Mouse (Mus musculus) retina, embryonic 14.5 days (tissue): Measurements from ENCODE around the gene Slc25a13.

Experiments
- DNase-seq: peaks from one replicate; pipeline ENCODE4 v3.0.0-alpha.2; 2015; ENCODE audit warnings: low spot score

Gene Slc25a13

DNA sequence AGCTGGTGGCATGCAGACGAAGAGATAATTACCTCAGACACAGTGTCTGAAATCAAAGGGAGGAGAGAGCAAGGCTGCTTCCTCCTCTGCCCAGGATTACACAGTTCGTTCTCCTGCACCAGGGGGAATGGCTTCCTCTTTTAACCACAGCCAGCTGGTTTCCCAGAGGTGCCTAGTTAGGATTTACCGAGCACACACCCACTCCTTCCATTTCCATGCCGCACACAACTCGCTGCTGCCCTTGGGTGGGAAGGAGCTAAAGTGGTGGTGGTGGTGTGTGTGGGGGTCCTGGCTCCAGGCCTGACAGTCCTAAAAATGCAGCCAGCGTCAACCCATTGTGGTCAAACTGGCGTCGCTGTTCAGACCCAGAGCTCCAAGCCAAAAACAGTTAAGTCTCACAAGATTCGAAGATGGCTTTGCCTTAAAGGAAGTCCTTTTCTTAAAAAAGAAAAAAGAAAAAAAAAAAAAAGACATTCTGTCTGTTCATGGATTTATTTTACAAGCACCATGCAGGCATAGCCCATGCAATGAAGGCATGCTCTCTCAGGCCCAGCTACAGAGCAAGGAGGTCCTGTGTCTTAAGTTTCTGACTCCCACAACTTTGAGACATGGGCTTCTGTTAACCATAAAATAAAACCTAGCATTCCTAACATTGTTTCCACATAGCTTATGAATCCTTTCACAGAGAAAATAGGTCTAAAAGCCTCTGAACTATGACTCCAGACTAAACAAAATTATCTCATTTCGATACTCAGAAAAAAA lies 104.0 kb downstream of the Slc25a13 start:
- DNase-seq: no peak

DNA sequence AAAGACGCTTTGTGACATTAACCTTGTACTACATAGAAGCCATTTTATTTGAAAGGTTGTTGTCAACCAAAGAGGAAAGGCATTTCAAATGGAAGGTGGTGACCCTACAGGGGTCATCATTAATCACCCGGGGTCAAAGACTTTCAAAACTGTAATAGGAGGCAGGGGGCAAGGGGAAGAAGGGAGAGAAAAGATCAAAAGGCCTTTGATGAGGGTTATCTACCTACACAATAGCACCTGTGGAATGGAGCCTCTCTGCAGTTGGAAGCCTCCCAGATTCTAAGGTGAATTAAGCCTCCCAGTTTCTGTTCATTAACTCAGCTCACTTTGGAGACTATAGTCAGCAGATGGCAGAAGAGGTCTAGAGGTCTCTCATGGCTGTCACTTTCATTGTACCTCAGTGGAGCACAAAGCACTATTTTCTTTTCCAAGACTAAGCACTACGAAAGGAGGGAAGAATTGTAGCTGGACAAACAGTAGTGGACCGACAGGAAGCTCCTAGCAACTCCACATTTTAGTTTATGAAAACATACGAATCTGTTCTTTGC lies 109.5 kb downstream of the Slc25a13 start:
- peak; percentile 24 for DNase-seq

DNA sequence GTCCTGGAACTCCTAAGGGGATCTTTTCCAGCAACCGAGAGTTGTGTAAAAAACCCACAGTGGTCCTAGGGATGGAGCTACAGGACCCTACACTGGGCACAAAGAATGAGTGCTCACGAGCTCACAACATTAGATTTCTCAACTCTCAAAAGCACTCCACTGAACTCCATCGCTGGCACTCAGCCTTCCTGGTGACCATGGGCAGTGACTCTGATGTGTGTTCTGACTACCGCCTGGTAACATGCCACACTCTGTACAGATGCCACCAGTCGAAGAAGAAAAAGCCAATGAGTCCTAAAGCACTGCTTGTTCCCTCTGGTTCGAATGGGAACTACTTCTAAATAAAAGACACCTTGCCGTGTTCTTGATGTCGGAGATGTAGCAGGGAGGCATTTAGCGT lies 111.4 kb downstream of the Slc25a13 start:
- DNase-seq: no peak

DNA sequence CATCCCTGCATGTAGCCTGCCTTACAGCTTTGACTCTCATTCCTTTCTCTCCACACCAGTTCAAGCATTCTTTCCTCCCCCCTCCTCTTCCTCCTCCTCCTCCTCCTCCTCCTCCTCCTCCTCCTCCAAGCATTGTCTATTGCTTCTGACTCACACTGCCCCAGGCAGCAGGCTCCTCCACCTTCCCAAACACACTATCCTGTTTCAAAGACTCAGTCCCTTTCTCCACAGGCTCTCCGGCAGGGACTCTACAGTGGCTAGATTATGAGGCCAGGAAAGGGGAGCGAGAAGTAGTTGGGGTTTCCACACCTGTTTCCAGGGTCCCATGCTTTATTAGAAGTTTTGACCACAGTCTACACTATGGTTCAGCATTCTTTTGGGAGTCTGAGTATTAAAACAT lies 113.5 kb downstream of the Slc25a13 start:
- DNase-seq: no peak

DNA sequence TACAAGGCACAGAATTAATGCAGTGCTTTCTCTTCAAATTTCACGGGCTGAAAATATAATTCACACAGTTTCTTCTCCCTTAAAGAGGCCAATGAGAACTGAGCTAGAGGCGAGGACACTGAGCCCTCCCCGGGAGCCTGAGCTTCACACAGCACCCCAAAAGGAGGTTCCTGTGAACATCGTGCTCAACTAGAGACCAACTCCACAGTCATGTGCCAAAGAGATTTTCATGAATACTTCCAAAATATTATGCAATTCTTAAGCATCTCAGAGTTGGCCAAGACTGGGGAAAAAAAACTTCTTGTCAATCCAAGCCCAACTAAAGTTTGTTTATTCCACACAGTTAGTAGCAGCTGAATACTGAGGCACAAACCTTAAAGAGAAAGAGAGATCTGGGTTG lies 115.4 kb downstream of the Slc25a13 start:
- no peak for DNase-seq

DNA sequence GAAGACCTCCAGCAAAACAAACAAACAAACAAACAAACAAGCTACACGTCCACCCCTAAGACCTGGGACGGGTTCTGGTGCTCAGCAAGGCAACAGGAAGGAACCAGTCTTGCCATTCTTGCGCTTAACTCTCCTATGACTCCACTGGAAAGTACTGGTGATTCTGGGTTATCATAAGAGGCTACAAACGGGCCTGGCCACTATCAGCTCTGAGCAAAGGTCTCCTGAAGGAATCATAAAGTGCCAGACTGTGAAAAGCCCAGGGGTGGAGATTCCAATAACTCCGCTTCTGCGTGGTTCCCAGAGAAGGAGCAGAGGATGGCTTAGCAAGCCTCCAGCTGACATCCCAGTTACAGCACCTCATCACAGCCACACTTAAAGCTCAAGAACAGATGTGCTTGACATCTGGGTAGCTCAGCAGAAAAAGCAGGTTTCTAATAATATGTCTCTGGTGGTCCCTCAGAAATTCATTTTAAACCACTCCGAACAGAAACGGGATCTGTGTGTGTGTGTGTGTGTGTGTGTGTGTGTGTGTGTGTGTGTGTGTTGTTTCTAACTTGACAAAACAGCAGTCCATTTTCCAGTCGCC lies 116.0 kb downstream of the Slc25a13 start:
- no peak for DNase-seq

DNA sequence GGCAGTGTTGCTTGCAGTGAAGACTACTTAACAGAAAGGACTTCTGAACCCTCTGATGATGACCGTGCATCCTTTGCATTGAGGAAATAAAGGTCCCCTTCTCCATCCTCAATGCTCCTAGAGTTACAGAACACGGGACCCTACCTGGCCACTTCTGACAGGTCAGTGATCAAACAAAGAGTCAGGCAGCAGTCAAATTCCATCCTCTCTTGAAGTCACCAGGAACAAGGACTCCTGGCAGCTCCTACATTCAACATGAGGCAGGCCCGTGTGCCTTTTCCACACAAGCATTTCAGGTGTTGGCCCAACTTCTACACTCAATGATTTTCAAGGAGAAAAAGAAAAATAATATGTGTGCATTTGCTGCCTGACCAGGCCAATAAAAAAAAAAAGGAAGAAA lies 123.0 kb downstream of the Slc25a13 start:
- no peak for DNase-seq

DNA sequence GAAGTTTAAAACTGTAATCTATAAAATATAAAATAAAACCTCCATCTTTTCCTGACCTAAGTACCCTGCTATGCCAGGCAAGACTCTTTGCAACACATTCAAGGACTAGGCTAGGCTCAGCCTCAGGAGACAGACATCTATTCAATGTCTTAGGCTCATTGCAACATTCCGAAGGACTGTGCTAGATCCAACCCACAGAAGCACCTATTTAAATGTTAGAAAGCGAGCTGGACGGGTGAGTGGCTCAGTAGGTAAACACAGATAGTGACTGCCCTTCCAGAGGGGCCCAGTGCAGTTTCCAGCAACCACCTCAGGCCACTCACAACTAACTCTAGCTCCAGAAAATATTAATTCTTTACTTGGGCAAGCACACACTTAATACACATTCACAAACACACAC lies 123.5 kb downstream of the Slc25a13 start:
- DNase-seq: no peak

DNA sequence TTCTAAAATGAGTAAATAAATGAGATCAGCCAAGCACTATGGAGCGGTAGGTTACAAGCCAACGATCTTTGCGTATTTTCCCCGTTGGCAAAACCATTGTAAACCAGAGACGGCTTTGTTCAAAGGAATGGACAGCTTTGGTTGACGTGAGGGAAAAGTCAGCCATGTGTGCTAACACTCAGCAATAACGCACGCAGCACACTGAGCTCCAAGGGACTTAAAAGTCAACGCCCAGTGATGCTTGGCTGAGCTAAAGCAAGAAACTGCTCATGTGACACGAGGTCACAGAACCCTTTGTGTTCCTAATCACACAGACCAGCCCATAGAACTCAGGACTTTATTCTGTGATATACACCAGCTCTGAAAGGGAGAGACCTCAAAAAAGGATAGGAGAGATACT lies 124.5 kb downstream of the Slc25a13 start:
- peak; percentile 38 for DNase-seq

DNA sequence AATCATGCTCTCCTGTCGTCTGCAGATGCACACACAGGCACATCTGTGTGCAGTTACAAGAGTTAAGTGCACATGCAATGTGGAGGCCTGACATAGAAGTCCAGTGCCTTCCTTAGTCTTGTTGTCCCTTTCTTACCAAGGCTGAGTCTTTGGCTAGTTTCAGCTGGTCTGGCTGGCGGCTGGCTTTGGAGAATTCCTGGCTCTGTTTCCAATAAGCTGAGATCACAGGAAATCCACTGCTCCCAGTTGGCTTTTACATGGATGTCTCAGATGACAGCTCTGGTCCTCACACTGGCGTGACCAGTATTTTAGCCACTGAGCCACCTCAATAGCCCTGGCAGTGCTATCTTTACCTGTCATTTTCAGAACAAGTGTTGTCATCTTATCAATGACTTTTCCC lies 126.0 kb downstream of the Slc25a13 start:
- no peak for DNase-seq

DNA sequence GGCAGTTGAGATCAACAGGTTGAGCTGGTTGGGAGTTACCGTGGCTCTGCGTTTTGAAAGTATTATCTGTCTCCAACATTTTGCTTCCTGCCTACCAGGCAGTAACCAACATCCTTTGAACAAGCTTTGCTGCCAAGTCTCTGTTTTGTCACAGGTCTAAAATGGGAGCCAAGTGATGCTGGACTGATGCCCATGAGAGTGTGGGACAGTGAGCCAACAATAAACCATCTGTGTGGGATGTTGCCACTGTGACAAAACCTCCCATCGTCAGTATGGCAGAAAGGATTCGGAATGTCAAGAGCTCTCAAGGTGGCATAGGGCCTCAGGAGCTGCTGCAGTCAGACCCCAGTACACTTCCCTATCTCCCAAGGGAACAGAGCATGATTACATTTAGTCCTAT lies 128.8 kb downstream of the Slc25a13 start:
- DNase-seq: no peak

DNA sequence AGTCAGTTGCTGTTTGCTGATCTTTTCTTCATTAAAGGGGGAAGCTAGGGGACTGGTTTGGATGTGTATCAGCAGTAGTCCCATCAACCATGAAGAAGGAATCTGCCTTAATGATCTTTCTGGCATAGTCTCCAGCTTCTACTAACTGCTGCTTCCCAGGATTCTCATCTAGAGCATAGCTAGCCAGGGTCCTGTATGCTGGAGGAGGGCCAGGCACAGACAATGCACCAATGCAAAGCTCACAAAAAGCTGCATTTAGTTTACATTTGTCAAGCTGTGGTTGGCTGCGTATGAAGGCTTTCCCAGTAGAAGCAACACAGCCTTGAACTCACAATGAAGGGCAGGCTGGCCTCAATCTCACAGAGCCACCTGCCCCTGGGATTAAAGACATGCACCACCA lies 136.5 kb downstream of the Slc25a13 start:
- DNase-seq: no peak

DNA sequence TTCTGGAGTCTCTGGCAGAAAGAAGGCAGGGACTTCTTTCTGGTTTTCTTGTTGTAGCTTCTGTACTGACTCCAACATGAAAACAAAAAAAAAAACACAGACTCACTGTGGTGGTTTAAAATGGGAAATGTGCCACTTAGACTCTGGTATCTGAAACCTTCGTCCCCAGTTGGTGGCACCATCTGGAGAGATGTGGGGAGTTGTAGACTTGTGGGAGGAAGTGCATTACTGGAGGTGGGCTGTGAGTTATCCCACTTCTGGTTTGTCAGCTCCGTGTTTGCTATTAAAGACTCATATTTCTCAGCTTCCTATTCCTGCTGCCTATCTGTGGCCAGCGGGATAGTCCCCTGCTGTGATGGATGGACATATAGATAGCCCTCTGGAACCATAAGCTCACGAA lies 139.7 kb downstream of the Slc25a13 start:
- no peak for DNase-seq

DNA sequence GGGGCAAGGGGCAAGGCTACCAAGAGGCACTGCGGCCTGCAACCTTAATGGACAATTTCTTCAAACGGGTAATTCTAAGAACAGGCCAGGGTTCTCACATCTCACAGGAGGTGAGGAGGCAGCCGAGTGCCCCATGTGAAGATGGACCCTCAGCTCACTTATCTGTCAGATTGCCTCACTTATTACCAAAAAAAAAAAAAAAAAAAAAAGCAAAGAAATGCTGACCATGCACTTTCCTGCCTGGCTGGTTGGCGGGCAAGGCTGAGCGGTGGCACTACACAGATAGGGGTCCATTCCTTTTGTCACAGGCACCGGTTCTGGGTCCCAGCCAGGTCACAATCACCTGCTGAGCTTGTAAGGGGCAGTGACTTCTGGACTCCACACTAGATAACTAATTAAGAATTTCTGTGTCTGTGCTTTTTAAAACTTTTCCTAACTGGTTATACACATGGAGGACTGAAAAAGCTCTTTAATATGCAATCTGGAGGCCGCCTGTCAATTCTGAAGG lies 141.0 kb downstream of the Slc25a13 start:
- no peak for DNase-seq

DNA sequence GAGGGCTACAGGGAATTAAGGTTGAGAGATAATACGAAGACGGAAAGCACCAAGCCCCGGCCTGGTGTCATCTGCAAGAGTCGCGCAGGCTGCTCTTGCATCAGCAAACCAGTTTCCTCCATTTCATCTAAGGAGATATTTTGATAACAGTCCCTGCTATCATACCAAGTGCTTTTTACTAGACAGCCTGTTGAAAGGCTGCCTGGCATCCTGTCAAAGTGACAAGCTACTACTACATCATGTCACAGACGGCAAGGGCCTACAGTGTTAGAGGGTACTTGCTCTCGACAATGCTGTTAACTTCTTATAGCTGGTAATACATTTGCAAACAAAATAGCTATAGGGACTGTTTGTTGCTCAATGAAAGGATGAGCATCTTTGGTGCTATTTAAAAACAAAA lies 145.9 kb downstream of the Slc25a13 start:
- DNase-seq: no peak

DNA sequence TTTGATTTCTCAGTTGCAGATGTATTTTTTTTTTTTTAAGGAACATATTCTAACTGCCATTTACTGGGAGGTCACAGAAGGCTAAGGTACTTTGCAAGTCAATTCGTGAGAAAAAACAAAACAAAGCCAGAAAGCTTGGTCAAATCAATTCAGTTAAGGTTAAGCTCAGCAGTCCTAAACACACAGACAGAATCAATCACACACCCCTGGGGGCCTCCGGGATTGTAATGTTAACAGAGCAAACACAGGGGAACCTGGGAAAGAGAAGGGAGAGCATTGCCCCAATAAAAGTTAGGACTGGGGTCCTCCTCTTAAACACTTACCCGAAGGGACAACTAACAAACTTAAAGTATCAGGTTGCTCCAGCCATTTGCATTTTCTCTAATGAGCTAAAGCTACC lies 147.0 kb downstream of the Slc25a13 start:
- no peak for DNase-seq

DNA sequence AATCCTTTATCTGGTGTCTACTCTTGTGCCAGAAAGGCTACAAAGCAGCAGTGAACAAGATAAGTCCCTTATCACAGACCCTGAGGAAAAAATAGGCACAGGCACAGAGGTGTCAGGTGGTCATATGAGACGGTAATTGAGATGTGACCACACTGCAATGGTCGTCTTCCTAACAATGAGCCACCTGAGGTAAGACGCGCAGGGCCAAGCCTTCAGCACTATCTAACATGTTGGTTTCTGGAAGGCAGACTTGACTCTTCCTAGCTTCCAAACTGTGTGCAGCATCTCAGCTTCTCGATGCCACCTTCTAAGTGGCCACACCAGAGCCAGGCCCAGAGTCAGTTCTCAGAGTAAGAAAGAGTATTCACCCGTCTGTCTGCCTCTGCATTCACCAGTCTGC lies 149.8 kb downstream of the Slc25a13 start:
- DNase-seq: no peak

DNA sequence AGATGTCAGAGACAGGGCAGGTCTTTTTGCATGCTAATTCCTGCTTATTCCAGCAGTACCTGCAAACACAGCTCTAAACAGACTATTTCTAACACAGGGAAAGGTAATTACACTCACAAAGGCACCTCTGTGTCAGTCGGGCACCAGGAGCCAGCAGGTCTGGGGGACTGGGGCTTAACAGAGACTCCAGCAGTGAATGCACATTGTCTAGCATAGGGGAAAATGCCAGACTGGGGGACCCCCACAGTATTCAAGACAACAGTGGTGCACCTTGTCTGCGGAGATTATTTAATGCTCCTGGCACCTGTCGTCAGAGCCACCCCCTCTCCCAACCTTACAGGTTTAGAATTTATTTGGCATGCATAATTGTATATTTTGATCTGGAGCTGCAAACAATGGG lies 158.4 kb downstream of the Slc25a13 start:
- no peak for DNase-seq

DNA sequence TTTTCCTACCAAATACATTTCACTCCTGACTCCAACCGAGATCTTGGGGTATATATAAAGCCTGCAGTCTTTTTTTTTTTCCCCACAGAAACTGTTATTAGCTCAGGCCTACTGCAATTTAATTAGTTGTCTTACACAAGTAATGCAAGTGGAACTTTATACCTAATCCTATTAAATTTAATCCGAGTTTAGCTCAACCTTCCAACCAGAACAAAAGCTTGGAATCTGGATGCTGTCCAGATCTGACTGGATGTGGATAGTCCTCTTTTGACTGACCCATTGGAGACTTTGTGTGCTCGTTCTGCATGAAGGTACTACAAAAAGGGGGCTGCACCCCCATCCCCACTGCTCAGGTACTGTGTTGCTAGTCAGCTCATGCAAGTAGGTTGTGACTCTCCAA lies 163.0 kb downstream of the Slc25a13 start:
- peak; percentile 23 for DNase-seq

DNA sequence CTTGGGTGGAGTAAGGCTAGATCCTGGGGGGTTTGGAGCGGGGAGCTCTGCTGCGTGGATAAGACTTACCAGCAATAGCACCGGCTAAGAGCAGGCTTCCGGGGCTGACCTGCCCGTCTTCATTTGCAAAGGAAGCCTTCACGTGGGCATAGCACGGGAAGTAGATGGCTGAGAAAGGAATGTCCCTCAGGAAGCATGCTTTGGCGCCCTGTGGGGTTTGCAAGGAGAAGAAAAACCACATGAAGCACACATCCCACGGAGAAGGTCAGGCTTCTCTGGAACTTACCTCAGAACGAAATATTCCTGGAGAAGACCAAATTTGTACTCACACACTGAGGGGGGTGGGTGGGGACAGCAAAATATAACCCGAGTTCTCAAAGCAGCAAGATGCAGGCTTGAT lies 164.3 kb downstream of the Slc25a13 start:
- DNase-seq: no peak

DNA sequence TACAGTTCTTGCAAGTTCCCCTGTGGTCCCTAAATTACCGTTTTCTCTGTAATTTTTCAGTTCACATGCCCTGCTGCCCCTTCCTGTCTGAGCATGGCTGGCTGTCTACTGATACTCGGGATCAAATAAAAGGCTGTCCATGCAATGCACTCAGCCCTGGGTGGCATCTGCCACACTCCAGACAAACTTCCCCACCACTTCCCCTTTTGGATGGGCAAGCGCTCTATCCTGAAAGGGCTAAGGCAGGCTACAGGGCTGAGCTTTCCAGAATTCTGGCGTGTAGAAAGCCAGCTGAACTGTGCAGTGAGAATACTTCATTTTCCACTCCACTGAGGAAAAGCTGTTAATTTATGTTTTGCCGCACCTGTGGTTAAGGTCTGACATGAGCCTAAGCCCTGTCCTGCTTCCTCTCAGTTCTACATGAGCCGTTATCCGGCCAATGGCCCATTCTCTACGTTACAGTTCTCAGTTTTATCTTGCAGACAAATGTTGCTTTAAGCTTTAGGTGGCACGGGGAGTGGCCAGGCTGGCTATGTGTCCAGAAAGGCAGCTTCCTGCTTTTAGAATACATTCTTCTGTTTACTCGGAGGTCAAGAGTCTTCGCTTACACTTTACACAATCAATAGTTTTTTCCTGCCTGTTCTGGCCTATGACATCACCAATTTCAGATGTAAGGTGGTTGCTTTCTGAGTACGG lies 170.1 kb downstream of the Slc25a13 start:
- no peak for DNase-seq

DNA sequence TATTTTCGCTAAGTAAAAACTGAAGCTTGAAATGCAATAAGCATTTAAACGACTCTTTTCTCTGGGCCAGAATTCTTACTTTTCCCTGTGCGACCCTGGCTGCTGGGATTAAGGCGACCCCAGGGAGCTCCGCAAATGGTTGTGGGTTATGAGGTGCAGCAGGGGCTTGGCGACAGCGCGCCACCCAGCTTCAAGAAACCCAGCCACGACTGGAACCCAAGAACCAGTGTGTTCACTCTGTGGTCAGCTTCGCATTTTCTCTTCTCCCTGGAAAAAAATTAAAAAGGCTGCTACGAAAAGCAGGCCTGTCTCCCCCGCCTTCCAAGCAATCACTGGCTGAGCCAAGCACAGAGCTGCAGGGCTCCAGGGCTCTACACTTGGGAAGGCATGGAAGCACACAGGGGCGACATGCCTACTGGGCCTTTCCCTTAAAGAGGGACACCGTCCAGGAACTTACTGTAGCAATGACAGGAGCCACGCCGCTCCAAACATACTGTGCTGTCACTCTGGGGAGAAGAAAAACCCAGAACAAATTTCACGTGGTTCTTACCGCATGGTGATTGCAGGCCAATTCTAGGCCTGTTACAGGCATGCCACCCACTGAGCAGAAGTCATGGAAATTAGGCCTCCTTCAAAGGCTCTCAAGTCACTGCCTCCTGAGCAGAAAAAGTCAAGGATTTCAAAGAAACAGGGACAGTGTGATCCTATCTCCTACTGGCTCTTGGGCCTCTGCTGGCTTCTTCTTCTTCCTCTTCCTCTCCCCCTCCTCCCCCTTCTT lies 178.0 kb downstream of the Slc25a13 start:
- DNase-seq: no peak
